Mouse (Mus musculus) E14TG2a.4 (cell line): ENCODE measurements around the gene Plekha5.

Source experiments
- CTCF ChIP-seq: conservative IDR thresholded peaks from 2 replicates; pipeline ENCODE4 v1.5.1; 2014; ENCODE audit warnings: low read length
- POU5F1 ChIP-seq: IDR thresholded peaks from 2 replicates; pipeline ENCODE4 v1.6.1; 2014; ENCODE audit warnings: low read length, borderline replicate concordance

DNA sequence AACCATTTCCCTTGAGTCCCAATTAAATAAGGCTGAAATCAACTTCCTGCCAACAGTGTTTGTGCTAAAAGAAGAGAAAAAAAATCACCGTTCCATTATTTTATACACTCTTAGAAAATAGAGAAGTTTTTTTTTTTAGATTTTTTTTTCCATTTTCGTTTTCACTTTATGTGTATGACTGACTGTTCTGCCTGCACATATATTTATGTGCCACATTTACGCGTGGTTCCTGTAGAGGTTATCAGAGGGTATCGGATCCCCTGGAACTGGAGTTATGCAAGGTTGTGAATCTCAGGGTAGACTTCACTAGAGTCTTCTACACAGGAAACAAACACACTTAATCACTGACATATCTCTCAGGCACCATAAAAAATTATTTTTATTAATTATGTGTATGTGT is 186.3 kb downstream of the Plekha5 start:
- TF ChIP-seq CTCF = no peak
- no peak for TF ChIP-seq POU5F1
